Comparison of ENCODE assay signal across 23 mouse cellular contexts in the genomic region with DNA sequence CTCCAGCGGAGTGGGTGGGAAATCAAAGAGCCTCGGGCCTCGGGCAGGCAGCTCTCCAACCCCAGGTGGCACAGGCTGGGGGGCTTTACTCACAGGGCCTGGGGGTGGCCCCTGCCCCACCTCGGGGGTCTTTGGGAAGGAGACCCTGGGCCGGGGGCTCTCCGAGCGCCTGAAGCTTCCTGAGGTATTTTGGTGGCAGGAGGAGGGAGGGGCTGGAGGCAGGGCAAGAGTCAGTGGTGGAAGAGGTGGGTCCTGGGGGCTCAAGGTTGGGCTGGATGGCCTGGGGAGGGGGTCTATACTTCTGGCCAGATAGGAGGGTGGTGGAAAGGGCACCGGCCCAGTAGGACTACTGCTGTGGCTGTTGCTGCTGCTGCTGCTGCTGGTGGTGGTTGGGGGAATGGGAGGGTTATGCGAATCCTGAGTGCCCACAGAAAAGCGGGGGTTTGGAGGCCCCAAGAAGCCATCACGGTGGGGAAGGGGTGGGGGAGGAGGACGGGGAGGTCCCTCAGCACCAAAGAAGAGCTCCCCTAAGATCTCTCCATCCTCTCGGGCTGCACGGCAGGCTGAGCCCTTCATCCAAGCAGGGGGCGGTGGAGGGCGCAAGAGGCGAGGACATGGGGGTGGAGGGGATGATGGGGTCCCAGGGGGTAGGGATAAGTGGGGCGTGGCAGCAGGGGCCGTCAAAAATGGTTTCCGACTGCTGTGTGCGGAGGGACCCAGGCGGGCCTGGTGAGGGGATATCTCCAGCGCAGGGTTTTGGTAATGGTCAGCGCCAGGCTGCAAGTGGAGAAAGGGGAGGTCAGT. TPM values are rescaled to one million over a fixed set of nuclear protein-coding genes. Genes with fewer than 3 reads are reported as not detected.
DNase-seq lines count a peak whose midpoint lies in the region; ATAC-seq lines count a peak whose summit lies in the region.
"Had no signal": no experiment of that assay in that cellular context is flagged by ENCODE, and none has a peak within 500 bp of the region (broad histone marks: within the 10 kb centered on the region; RNA-seq: fewer than 3 reads in every experiment).

No protein-coding gene starts in this region.

- H3K27ac ChIP-seq in midbrain, embryonic 12.5 days (replicated peaks): no peak overlapping the region
- H3K27ac ChIP-seq in midbrain, embryonic 11.5 days (ENCODE audit: low read depth, low read length): no peak overlapping the region
- H3K27ac ChIP-seq: heart, adult 2 months; heart, embryonic 15.5 days; hindbrain, embryonic 15.5 days; limb, embryonic 13.5 days; liver, embryonic 12.5 days; neural tube, embryonic 12.5 days had no signal

- H3K4me1 ChIP-seq in midbrain, embryonic 12.5 days: peaks cover 26% of the 10 kb centered on the region
- H3K4me1 ChIP-seq in midbrain, embryonic 11.5 days (ENCODE audit: control insufficient read depth, insufficient read depth, low read length): peaks cover 9% of the 10 kb centered on the region

- 0 out of 2 replicates have a peak overlapping the region, but pooled peaks have one; percentile 12 for H3K9ac ChIP-seq in midbrain, embryonic 12.5 days (replicated peaks)
- no peak overlapping the region for H3K9ac ChIP-seq in midbrain, embryonic 11.5 days (ENCODE audit: low read length)
- H3K9ac ChIP-seq: heart, embryonic 15.5 days; hindbrain, embryonic 15.5 days; limb, embryonic 13.5 days; liver, embryonic 12.5 days; neural tube, embryonic 12.5 days had no signal

- H3K4me3 ChIP-seq in midbrain, embryonic 12.5 days: no peak overlapping the region
- no peak overlapping the region for H3K4me3 ChIP-seq in midbrain, embryonic 11.5 days (ENCODE audit: low read depth, low read length)
- H3K4me3 ChIP-seq: heart, adult 2 months; heart, embryonic 15.5 days; hindbrain, embryonic 15.5 days; limb, embryonic 13.5 days; liver, embryonic 12.5 days; neural tube, embryonic 12.5 days had no signal

- 91% methylated on average over 24 of the region's 24 CpGs for WGBS in midbrain, embryonic 12.5 days
- 92% methylated on average over 24 of the region's 24 CpGs for WGBS in midbrain, embryonic 11.5 days

- H3K4me2 ChIP-seq in midbrain, embryonic 12.5 days (replicated peaks): no peak overlapping the region
- no peak overlapping the region for H3K4me2 ChIP-seq in midbrain, embryonic 11.5 days
- H3K4me2 ChIP-seq: heart, embryonic 15.5 days; hindbrain, embryonic 15.5 days; limb, embryonic 13.5 days; liver, embryonic 12.5 days; neural tube, embryonic 12.5 days had no signal

- H3K9me3 ChIP-seq in midbrain, embryonic 12.5 days: no peaks in the 10 kb centered on the region
- H3K9me3 ChIP-seq in midbrain, embryonic 11.5 days (ENCODE audit: control insufficient read depth, low read length): no peaks in the 10 kb centered on the region
- H3K9me3 ChIP-seq: heart, embryonic 15.5 days; hindbrain, embryonic 15.5 days; limb, embryonic 13.5 days; liver, embryonic 12.5 days; neural tube, embryonic 12.5 days had no signal

- peak; percentile 66 for DNase-seq in cerebellum, adult 11-12 months
- DNase-seq in cerebellum, postnatal 10 days: no peak
- DNase-seq in gastrocnemius, adult 18-20 months (ENCODE audit: low spot score): peak; percentile 1
- DNase-seq in gastrocnemius, postnatal 14 days: no peak
- no peak for DNase-seq in midbrain, embryonic 11.5 days (ENCODE audit: low spot score, missing footprints)
- DNase-seq in layer of hippocampus, adult 8-10 months (ENCODE audit: low spot score in 2 of 2): no peak
- DNase-seq: adrenal gland, adult 8-10 months; gastrocnemius, postnatal 25 days; heart, adult 2 months; heart, postnatal 36 days; kidney, adult 9 months; kidney, postnatal 14 days; lung, postnatal 10 days; midbrain, embryonic 14.5 days; thymus, postnatal 14 days had no signal

- peaks cover 5% of the 10 kb centered on the region for H3K27me3 ChIP-seq in midbrain, embryonic 12.5 days
- H3K27me3 ChIP-seq in midbrain, embryonic 11.5 days (ENCODE audit: control insufficient read depth, insufficient read depth, low read length): peaks cover 2% of the 10 kb centered on the region; the same call in 1 of the 2 replicates
- H3K27me3 ChIP-seq: heart, embryonic 15.5 days; hindbrain, embryonic 15.5 days; limb, embryonic 13.5 days; liver, embryonic 12.5 days had no signal

- intact Hi-C loops in gastrocnemius, postnatal 14 days (cut with DNase I; ENCODE audit: low total_unique reads): loop anchor here (10.0 kb wide), 1 partner anchor 109 kb away; no protein-coding TSS in a partner anchor

- ATAC-seq in midbrain, embryonic 12.5 days (ENCODE audit: low FRiP score, low read depth): no peak
- no peak for ATAC-seq in midbrain, embryonic 11.5 days (ENCODE audit: low FRiP score)
- ATAC-seq: activated CD4-positive, CD25-positive, alpha-beta regulatory T cell, adult 4 months; intestine, embryonic 16.5 days; liver, embryonic 12.5 days had no signal

- peaks cover 78% of the 10 kb centered on the region for H3K36me3 ChIP-seq in midbrain, embryonic 12.5 days
- peaks cover 46% of the 10 kb centered on the region for H3K36me3 ChIP-seq in midbrain, embryonic 11.5 days (ENCODE audit: control insufficient read depth, insufficient read depth, low read length)

RNA-seq across cellular contexts. Expression of gene Tmem88, which starts 7.6 kb away (rescaled TPM):
- total RNA-seq in gastrocnemius, adult 18-20 months (2021): 1 to 10 TPM; 2.6 to 4.1 TPM
- total RNA-seq in gastrocnemius, postnatal 14 days (2021): 10 to 100 TPM; 12.8 to 15.2 TPM
- 11.4 and 12.1 TPM in 2 replicates for polyA plus RNA-seq in midbrain, embryonic 12.5 days (2016; fragmentation: Nextera tagmentation; extraction: Ambion mirVana)
- polyA plus RNA-seq in midbrain, embryonic 11.5 days (2014; fragmentation: Nextera tagmentation; extraction: Ambion mirVana): 11.9 and 13.1 TPM in 2 replicates
- 1 to 10 TPM; 2.2 to 2.8 (median 2.5) TPM for total RNA-seq in layer of hippocampus, adult 8-10 months (2022)

RNA-seq across cellular contexts. Expression of gene Kdm6b, which starts 7.9 kb away (rescaled TPM):
- total RNA-seq in gastrocnemius, adult 18-20 months (2021): 10 to 100 TPM; 19.6 to 22.0 TPM
- 10 to 100 TPM; 30.3 to 31.4 TPM for total RNA-seq in gastrocnemius, postnatal 14 days (2021)
- polyA plus RNA-seq in midbrain, embryonic 12.5 days (2016; fragmentation: Nextera tagmentation; extraction: Ambion mirVana): 48.7 and 50.7 TPM in 2 replicates
- 30.2 and 31.7 TPM in 2 replicates for polyA plus RNA-seq in midbrain, embryonic 11.5 days (2014; fragmentation: Nextera tagmentation; extraction: Ambion mirVana)
- 10 to 100 TPM; 32.3 to 36.4 (median 34.8) TPM for total RNA-seq in layer of hippocampus, adult 8-10 months (2022)

RNA-seq across cellular contexts. Expression of gene Cyb5d1, which starts 10.2 kb away (rescaled TPM):
- 10 to 100 TPM; 29.3 to 33.0 TPM for total RNA-seq in gastrocnemius, adult 18-20 months (2021)
- 10 to 100 TPM; 19.0 to 20.7 TPM for total RNA-seq in gastrocnemius, postnatal 14 days (2021)
- polyA plus RNA-seq in midbrain, embryonic 12.5 days (2016; fragmentation: Nextera tagmentation; extraction: Ambion mirVana): 52.9 and 53.8 TPM in 2 replicates
- polyA plus RNA-seq in midbrain, embryonic 11.5 days (2014; fragmentation: Nextera tagmentation; extraction: Ambion mirVana): 44.6 and 50.5 TPM in 2 replicates
- 10 to 100 TPM; 37.5 to 51.2 (median 46.5) TPM for total RNA-seq in layer of hippocampus, adult 8-10 months (2022)

RNA-seq across cellular contexts. Expression of gene Naa38, which starts 10.3 kb away (rescaled TPM):
- total RNA-seq in gastrocnemius, adult 18-20 months (2021): 10 to 100 TPM; 70.5 to 72.1 TPM
- 10 to 100 TPM; 79.5 to 87.9 TPM for total RNA-seq in gastrocnemius, postnatal 14 days (2021)
- polyA plus RNA-seq in midbrain, embryonic 12.5 days (2016; fragmentation: Nextera tagmentation; extraction: Ambion mirVana): 98.9 and 105 TPM in 2 replicates
- 120 and 130 TPM in 2 replicates for polyA plus RNA-seq in midbrain, embryonic 11.5 days (2014; fragmentation: Nextera tagmentation; extraction: Ambion mirVana)
- 100 to 1,000 TPM; 101 to 126 (median 111) TPM for total RNA-seq in layer of hippocampus, adult 8-10 months (2022)

RNA-seq across cellular contexts. Expression of gene Chd3, which starts 36.4 kb away (rescaled TPM):
- total RNA-seq in gastrocnemius, adult 18-20 months (2021): 1 to 10 TPM; 5.7 to 7.9 TPM
- 10 to 100 TPM; 25.5 to 28.7 TPM for total RNA-seq in gastrocnemius, postnatal 14 days (2021)
- 78.7 and 88.5 TPM in 2 replicates for polyA plus RNA-seq in midbrain, embryonic 12.5 days (2016; fragmentation: Nextera tagmentation; extraction: Ambion mirVana)
- 38.2 and 39.4 TPM in 2 replicates for polyA plus RNA-seq in midbrain, embryonic 11.5 days (2014; fragmentation: Nextera tagmentation; extraction: Ambion mirVana)
- 100 to 1,000 TPM; 435 to 510 (median 495) TPM for total RNA-seq in layer of hippocampus, adult 8-10 months (2022)

Comparison
In these comparisons a context has a peak if more than half of its experiments do, and no peak if none do; other contexts are left out.
1. DNase-seq: peak in cerebellum, adult 11-12 months (single experiment) and gastrocnemius, adult 18-20 months (single experiment); none in cerebellum, postnatal 10 days (0 of 2), gastrocnemius, postnatal 14 days (single experiment), midbrain, embryonic 11.5 days (single experiment) and layer of hippocampus, adult 8-10 months (0 of 2).